Mouse (Mus musculus) stomach, postnatal 0 days (tissue): ENCODE data around the gene Baz1a. TPM values are rescaled to one million over a fixed set of nuclear protein-coding genes. Genes with fewer than 3 reads are reported as not detected.

Experiments used
- ATAC-seq: fragments of 200-750 bp; cut with Nextera tagmentation; 2 replicates; pipeline ENCODE4 v1.8.0; 2017; ENCODE audit not compliant: low FRiP score, low TSS enrichment
- DNase-seq: peaks from one replicate; pipeline ENCODE4 v3.0.0-alpha.2; 2016; ENCODE audit warnings: low spot score
- H3K27ac ChIP-seq: fragments of 300-500 bp; sonication (generic); replicated peaks from 2 replicates; pipeline ENCODE4 v1.5.1; 2014; ENCODE audit warnings: mild to moderate bottlenecking, control low read depth
- H3K27me3 ChIP-seq: fragments of 300-500 bp; sonication (generic); 2 replicates; pipeline ENCODE4 v1.6.1; 2014; ENCODE audit warnings: low read length; ENCODE audit not compliant: control insufficient read depth, insufficient read depth
- H3K36me3 ChIP-seq: fragments of 300-500 bp; sonication (generic); 2 replicates; pipeline ENCODE4 v1.6.1; 2014; ENCODE audit warnings: low read length, mixed read lengths; ENCODE audit not compliant: control insufficient read depth, insufficient read depth
- H3K4me1 ChIP-seq: fragments of 300-500 bp; sonication (generic); replicated peaks from 2 replicates; pipeline ENCODE4 v1.6.1; 2014; ENCODE audit warnings: antibody characterized with exemption; ENCODE audit not compliant: control insufficient read depth, insufficient read depth
- H3K4me2 ChIP-seq: fragments of 300-500 bp; sonication (generic); replicated peaks from 2 replicates; pipeline ENCODE4 v1.6.1; 2014; ENCODE audit warnings: low read depth, mild to moderate bottlenecking, control low read depth, moderate library complexity
- H3K4me3 ChIP-seq: fragments of 300-500 bp; sonication (generic); 2 replicates; pipeline ENCODE4 v1.5.1; 2014; ENCODE audit warnings: low read depth, low read length, control low read depth
- H3K9ac ChIP-seq: fragments of 300-500 bp; sonication (generic); 2 replicates; pipeline ENCODE4 v1.6.1; 2014; ENCODE audit warnings: mild to moderate bottlenecking, low read length, control low read depth, mixed read lengths
- H3K9me3 ChIP-seq: fragments of 300-500 bp; sonication (generic); 2 replicates; pipeline ENCODE4 v1.6.1; 2016; ENCODE audit warnings: low read length; ENCODE audit not compliant: control insufficient read depth
- CTCF ChIP-seq: IDR thresholded peaks from 2 replicates; pipeline ENCODE4 v1.5.1; 2016; ENCODE audit warnings: antibody characterized with exemption, low read depth, mild to moderate bottlenecking, moderate library complexity
- EP300 ChIP-seq: optimal IDR thresholded peaks from 2 replicates; pipeline ENCODE3; 2016; ENCODE audit warnings: antibody characterized with exemption
- WGBS: fragments of 180-500 bp; shearing (Covaris S2); extraction: QIAGEN DNeasy Blood & Tissue Kit; methylation state at CpG from one replicate; pipeline ENCODE4 v1.1.7; 2014; 5-methylcytosine and 5-hydroxymethylcytosine counted together
- polyA plus RNA-seq: library from polyadenylated mRNA; unstranded; fragments of >200 nt; fragmentation: Nextera tagmentation; extraction: Ambion mirVana; gene quantifications from 2 replicates; pipeline ENCODE4 v1.2.1, GENCODE M21; 2015

Baz1a gene
- polyA plus RNA-seq: 13.0 and 14.0 TPM in 2 replicates

- Histone ChIP-seq H3K4me3 (no peak within 1 kb of the TSS), H3K9ac (no peak within 1 kb of the TSS), H3K4me2 (no peak within 1 kb of the TSS), H3K36me3 (no peaks in the 10 kb centered on the region), H3K27ac (no peak within 1 kb of the TSS), H3K4me1 (no peaks in the 10 kb centered on the region), H3K27me3 (no peaks in the 10 kb centered on the region), H3K9me3 (no peaks in the 10 kb centered on the region)
- ATAC-seq (no peak), DNase-seq (no peak)
- TF ChIP-seq CTCF: no peak
- no peak for TF ChIP-seq EP300
- WGBS: 73% methylated on average over 6 of the region's 6 CpGs
Observed at GRCm38 (mm10) chr12:55013626-55014398, at the start of gene Baz1a. Gene Baz1a, minus strand, starts transcription at chr12:55014348.

- WGBS: 88% methylated on average over 1 of the region's 1 CpGs
- H3K27me3 ChIP-seq: no peaks in the 10 kb centered on the region
- no peak for TF ChIP-seq CTCF
- no peak for TF ChIP-seq EP300
- no peaks in the 10 kb centered on the region for H3K9me3 ChIP-seq
- H3K9ac ChIP-seq: no peak overlapping the region
- H3K4me3 ChIP-seq: no peak overlapping the region
- no peak overlapping the region for H3K27ac ChIP-seq
- H3K36me3 ChIP-seq: no peaks in the 10 kb centered on the region
- no peaks in the 10 kb centered on the region for H3K4me1 ChIP-seq
- no peak overlapping the region for H3K4me2 ChIP-seq
- no peak for ATAC-seq
- no peak for DNase-seq
Observed at GRCm38 (mm10) chr12:55062141-55062540, 48.0 kb upstream of the Baz1a start.

- Histone ChIP-seq H3K4me1 (no peaks in the 10 kb centered on the region), H3K9me3 (no peaks in the 10 kb centered on the region), H3K4me2 (no peak overlapping the region), H3K27me3 (no peaks in the 10 kb centered on the region), H3K36me3 (no peaks in the 10 kb centered on the region), H3K4me3 (no peak overlapping the region), H3K9ac (no peak overlapping the region), H3K27ac (no peak overlapping the region)
- ATAC-seq (no peak), DNase-seq (no peak)
- no peak for TF ChIP-seq CTCF
- TF ChIP-seq EP300: no peak
- 78% methylated on average over 10 of the region's 10 CpGs for WGBS
Observed at GRCm38 (mm10) chr12:55061006-55061405, 46.9 kb upstream of the Baz1a start.

GRCm38 (mm10) chr12:55060212-55060898 lies 46.2 kb upstream of the Baz1a start:
- TF ChIP-seq CTCF (no peak), EP300 (no peak)
- no peak for ATAC-seq
- Histone ChIP-seq H3K9me3 (no peaks in the 10 kb centered on the region), H3K9ac (no peak overlapping the region), H3K4me1 (no peaks in the 10 kb centered on the region), H3K36me3 (no peaks in the 10 kb centered on the region), H3K27ac (no peak overlapping the region), H3K4me2 (no peak overlapping the region), H3K27me3 (no peaks in the 10 kb centered on the region), H3K4me3 (no peak overlapping the region)
- WGBS: 52% methylated on average over 6 of the region's 6 CpGs
- DNase-seq: no peak

- H3K27ac ChIP-seq: no peak overlapping the region
Observed at GRCm38 (mm10) chr12:55059812-55060211, 45.7 kb upstream of the Baz1a start.

More at GRCm38 (mm10) chr12:55059812-55060211, 45.7 kb upstream of the Baz1a start:
- 35% methylated on average over 3 of the region's 3 CpGs for WGBS
- no peak for TF ChIP-seq EP300
- TF ChIP-seq CTCF: no peak
- no peak for DNase-seq
- Histone ChIP-seq H3K36me3 (no peaks in the 10 kb centered on the region), H3K9me3 (no peaks in the 10 kb centered on the region), H3K4me3 (no peak overlapping the region), H3K9ac (no peak overlapping the region), H3K27me3 (no peaks in the 10 kb centered on the region), H3K4me2 (no peak overlapping the region), H3K4me1 (no peaks in the 10 kb centered on the region)
- ATAC-seq: no peak
